ENCODE assay signal across 10 mouse cellular contexts in the genomic region with DNA sequence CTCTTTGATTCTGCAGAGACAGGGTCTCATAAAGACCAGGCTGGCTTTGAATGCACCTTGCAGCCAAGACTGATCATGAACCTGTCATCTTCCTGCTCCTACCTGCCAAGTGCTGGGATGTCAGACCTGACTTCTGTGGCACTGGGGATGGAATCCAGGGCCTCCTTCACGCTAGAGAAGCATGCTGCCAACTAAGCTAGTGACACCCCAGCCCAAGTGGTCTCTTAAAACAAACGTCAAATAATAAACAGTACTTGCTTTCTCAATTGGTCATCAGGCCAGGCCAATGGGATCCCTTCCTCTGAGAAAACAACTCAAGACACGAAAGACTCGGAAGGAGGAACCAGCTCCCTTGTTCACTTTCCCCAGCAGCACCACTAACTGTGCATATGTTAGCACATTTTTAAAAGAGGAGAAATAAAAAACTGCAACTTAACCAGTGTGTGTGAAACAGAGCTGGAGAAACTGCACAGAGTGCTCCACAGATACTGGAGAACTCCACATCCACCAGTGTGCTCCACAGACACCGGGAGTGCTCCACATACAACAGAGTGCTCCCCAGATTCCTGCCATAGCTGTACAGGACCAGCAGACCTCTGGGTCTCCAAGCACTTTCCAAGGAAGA. TPM values are rescaled to one million over a fixed set of nuclear protein-coding genes. Genes with fewer than 3 reads are reported as not detected.
DNase-seq lines count a peak whose midpoint lies in the region; ATAC-seq and TF ChIP-seq lines count a peak whose summit lies in the region.
"Had no signal": no experiment of that assay in that cellular context is flagged by ENCODE, and none has a peak within 500 bp of the region (broad histone marks: within the 10 kb centered on the region; RNA-seq: fewer than 3 reads in every experiment).

No protein-coding gene starts in this region.

- no peak for TF ChIP-seq POLR2A in kidney, adult 2 months (IDR thresholded peaks at IDR 0.05; ENCODE audit: low read depth, low read length)

- no peak overlapping the region for H3K4me3 ChIP-seq in kidney, embryonic 16.5 days (ENCODE audit: low read length)
- no peak overlapping the region for H3K4me3 ChIP-seq in kidney, adult 2 months (ENCODE audit: insufficient read depth, low read depth, low read length)
- H3K4me3 ChIP-seq in embryonic facial prominence, embryonic 13.5 days: no peak overlapping the region
- no peak overlapping the region for H3K4me3 ChIP-seq in forebrain, postnatal 0 days (ENCODE audit: low read depth, low read length)
- no peak overlapping the region for H3K4me3 ChIP-seq in midbrain, embryonic 16.5 days (ENCODE audit: low read depth, low read length)

- H3K36me3 ChIP-seq in kidney, embryonic 16.5 days (ENCODE audit: insufficient read depth, low read length): no peaks in the 10 kb centered on the region
- H3K36me3 ChIP-seq in kidney, adult 2 months (ENCODE audit: control insufficient read depth, insufficient read depth, low read length): no peaks in the 10 kb centered on the region
- no peaks in the 10 kb centered on the region for H3K36me3 ChIP-seq in embryonic facial prominence, embryonic 13.5 days
- H3K36me3 ChIP-seq in forebrain, postnatal 0 days (ENCODE audit: insufficient read depth): no peaks in the 10 kb centered on the region
- H3K36me3 ChIP-seq in midbrain, embryonic 16.5 days (ENCODE audit: control insufficient read depth, insufficient read depth, low read length): no peaks in the 10 kb centered on the region

- H3K4me2 ChIP-seq in kidney, embryonic 16.5 days (replicated peaks; ENCODE audit: low read depth, low read length): no peak overlapping the region
- no peak overlapping the region for H3K4me2 ChIP-seq in embryonic facial prominence, embryonic 13.5 days
- no peak overlapping the region for H3K4me2 ChIP-seq in forebrain, postnatal 0 days (ENCODE audit: low read depth)
- no peak overlapping the region for H3K4me2 ChIP-seq in midbrain, embryonic 16.5 days (ENCODE audit: low read length)

- ATAC-seq in kidney, embryonic 16.5 days (ENCODE audit: low FRiP score, low TSS enrichment): no peak
- ATAC-seq in embryonic facial prominence, embryonic 13.5 days (ENCODE audit: insufficient number of reproducible peaks, insufficient read depth, low FRiP score, low TSS enrichment, low read depth): no peak
- ATAC-seq in forebrain, postnatal 0 days: peak; percentile 39
- no peak for ATAC-seq in midbrain, embryonic 16.5 days

- 54% methylated on average over 5 of the region's 5 CpGs for WGBS in kidney, embryonic 16.5 days
- 71% methylated on average over 5 of the region's 5 CpGs for WGBS in kidney, adult 2 months
- WGBS in embryonic facial prominence, embryonic 13.5 days: 72% methylated on average over 5 of the region's 5 CpGs
- 31% methylated on average over 5 of the region's 5 CpGs for WGBS in forebrain, postnatal 0 days
- 59% methylated on average over 5 of the region's 5 CpGs for WGBS in midbrain, embryonic 16.5 days

- H3K4me1 ChIP-seq in kidney, embryonic 16.5 days (ENCODE audit: insufficient read depth, low read length): peaks cover 64% of the 10 kb centered on the region
- no peaks in the 10 kb centered on the region for H3K4me1 ChIP-seq in kidney, adult 2 months (ENCODE audit: control insufficient read depth, insufficient read depth, low read length)
- H3K4me1 ChIP-seq in embryonic facial prominence, embryonic 13.5 days: peaks cover 58% of the 10 kb centered on the region
- peaks cover 26% of the 10 kb centered on the region for H3K4me1 ChIP-seq in forebrain, postnatal 0 days (ENCODE audit: insufficient read depth)
- peaks cover 23% of the 10 kb centered on the region for H3K4me1 ChIP-seq in midbrain, embryonic 16.5 days (ENCODE audit: control insufficient read depth, insufficient read depth, low read length)

- DNase-seq in kidney, adult 2 months: no peak
- no peak for DNase-seq in forebrain, postnatal 0 days
- no peak for DNase-seq in cerebellum, adult 11 months
- no peak for DNase-seq in spleen, postnatal 14 days (ENCODE audit: low spot score in 2 of 2)
- DNase-seq: adrenal gland, postnatal 10 days; gastrocnemius, postnatal 10 days had no signal

- no peaks in the 10 kb centered on the region for H3K9me3 ChIP-seq in kidney, embryonic 16.5 days (ENCODE audit: low read length)
- H3K9me3 ChIP-seq in embryonic facial prominence, embryonic 13.5 days: no peaks in the 10 kb centered on the region
- H3K9me3 ChIP-seq in forebrain, postnatal 0 days (ENCODE audit: low read length): no peaks in the 10 kb centered on the region
- H3K9me3 ChIP-seq in midbrain, embryonic 16.5 days (replicated peaks; ENCODE audit: control insufficient read depth, low read length, poor library complexity, severe bottlenecking): no peaks in the 10 kb centered on the region

- peak overlapping the region; percentile 83 for H3K27ac ChIP-seq in kidney, embryonic 16.5 days (ENCODE audit: low read length)
- no peak overlapping the region for H3K27ac ChIP-seq in kidney, adult 2 months (ENCODE audit: insufficient read depth, low read depth, low read length)
- peak overlapping the region; percentile 34 for H3K27ac ChIP-seq in embryonic facial prominence, embryonic 13.5 days
- peak overlapping the region; percentile 73 for H3K27ac ChIP-seq in forebrain, postnatal 0 days (ENCODE audit: low read depth, low read length)
- H3K27ac ChIP-seq in midbrain, embryonic 16.5 days (ENCODE audit: low read length): peak overlapping the region; percentile 56

- TF ChIP-seq CTCF in kidney, adult 2 months (conservative IDR thresholded peaks at IDR 0.05; ENCODE audit: insufficient read depth, insufficient read length, low read depth, low read length): no peak
- no peak for TF ChIP-seq CTCF in forebrain, postnatal 0 days (IDR thresholded peaks at IDR 0.05; ENCODE audit: low read depth)

- peak overlapping the region; percentile 49 for H3K9ac ChIP-seq in kidney, embryonic 16.5 days (replicated peaks; ENCODE audit: low read length)
- no peak overlapping the region for H3K9ac ChIP-seq in embryonic facial prominence, embryonic 13.5 days
- peak overlapping the region; percentile 22; the same call in 1 of the 2 replicates for H3K9ac ChIP-seq in forebrain, postnatal 0 days
- H3K9ac ChIP-seq in midbrain, embryonic 16.5 days (ENCODE audit: low read depth, low read length): no peak overlapping the region

- H3K27me3 ChIP-seq in kidney, embryonic 16.5 days (ENCODE audit: insufficient read depth, low read length): no peaks in the 10 kb centered on the region
- H3K27me3 ChIP-seq in kidney, adult 2 months (replicated peaks; ENCODE audit: control insufficient read depth, insufficient read depth, low read length): no peaks in the 10 kb centered on the region
- H3K27me3 ChIP-seq in embryonic facial prominence, embryonic 13.5 days: peaks cover 12% of the 10 kb centered on the region; the same call in 1 of the 2 replicates
- no peaks in the 10 kb centered on the region for H3K27me3 ChIP-seq in forebrain, postnatal 0 days (ENCODE audit: insufficient read depth, low read length)
- H3K27me3 ChIP-seq in midbrain, embryonic 16.5 days (ENCODE audit: control insufficient read depth, insufficient read depth, low read depth, low read length): no peaks in the 10 kb centered on the region

RNA-seq across cellular contexts. Expression of a gene that starts 56.3 kb away (rescaled TPM):
- polyA plus RNA-seq in kidney, embryonic 16.5 days (2015; fragmentation: Nextera tagmentation; extraction: Ambion mirVana): 18.1 and 18.3 TPM in 2 replicates
- 8.1 and 8.3 TPM in 2 replicates for polyA plus RNA-seq in kidney, adult 2 months (2012; rRNA removed)
- 17.9 and 18.0 TPM in 2 replicates for polyA plus RNA-seq in embryonic facial prominence, embryonic 13.5 days (2015; fragmentation: Nextera tagmentation; extraction: Ambion mirVana)
- total RNA-seq in forebrain, postnatal 0 days (2014; rRNA removed): 36.7 and 44.3 TPM in 2 replicates
- 8.7 and 10.6 TPM in 2 replicates for polyA plus RNA-seq in forebrain, postnatal 0 days (2015; fragmentation: Nextera tagmentation; extraction: Ambion mirVana)
- 21.7 and 26.2 TPM in 2 replicates for polyA plus RNA-seq in midbrain, embryonic 16.5 days (2015; fragmentation: Nextera tagmentation; extraction: Ambion mirVana)
- total RNA-seq: MEL had no signal

Comparison
In these comparisons a context has a peak if more than half of its experiments do, and no peak if none do; other contexts are left out.
1. H3K9ac ChIP-seq: peak in kidney, embryonic 16.5 days (single experiment) and forebrain, postnatal 0 days (single experiment); none in embryonic facial prominence, embryonic 13.5 days (single experiment) and midbrain, embryonic 16.5 days (single experiment).